Mouse (Mus musculus): ENCODE measurements around the gene Golgb1.

Gene Golgb1

DNA sequence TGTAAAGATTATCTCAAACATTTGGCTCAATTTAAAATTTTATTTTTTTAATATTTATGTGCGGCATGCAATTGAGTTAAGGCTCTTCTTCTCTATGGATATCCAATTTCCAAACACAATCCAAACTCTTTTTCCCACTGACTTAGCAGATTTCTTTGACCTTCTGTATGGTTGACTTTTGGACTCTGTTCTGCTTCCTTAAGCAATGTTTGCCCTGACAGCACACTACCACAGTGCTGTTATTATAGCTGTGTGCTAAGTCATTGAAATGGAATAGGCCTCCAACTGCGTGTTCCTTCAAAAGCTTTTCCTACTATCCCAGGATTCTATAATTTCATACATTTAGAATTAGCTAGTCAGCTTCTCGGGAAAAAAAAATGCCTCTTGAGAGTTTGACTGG, 68.7 kb downstream of the Golgb1 start:
- DNase-seq (ENCODE audit: low read depth, low spot score), result no peak

GRCm38 (mm10) chr16:36944895-36945424, 70.0 kb downstream of the Golgb1 start:
- no peak for DNase-seq (ENCODE audit: low read depth, low spot score)

- no peak for DNase-seq (ENCODE audit: low read depth, low spot score)
These were observed 71.7 kb downstream of the Golgb1 start for GRCm38 (mm10) chr16:36946459-36947159.

DNA sequence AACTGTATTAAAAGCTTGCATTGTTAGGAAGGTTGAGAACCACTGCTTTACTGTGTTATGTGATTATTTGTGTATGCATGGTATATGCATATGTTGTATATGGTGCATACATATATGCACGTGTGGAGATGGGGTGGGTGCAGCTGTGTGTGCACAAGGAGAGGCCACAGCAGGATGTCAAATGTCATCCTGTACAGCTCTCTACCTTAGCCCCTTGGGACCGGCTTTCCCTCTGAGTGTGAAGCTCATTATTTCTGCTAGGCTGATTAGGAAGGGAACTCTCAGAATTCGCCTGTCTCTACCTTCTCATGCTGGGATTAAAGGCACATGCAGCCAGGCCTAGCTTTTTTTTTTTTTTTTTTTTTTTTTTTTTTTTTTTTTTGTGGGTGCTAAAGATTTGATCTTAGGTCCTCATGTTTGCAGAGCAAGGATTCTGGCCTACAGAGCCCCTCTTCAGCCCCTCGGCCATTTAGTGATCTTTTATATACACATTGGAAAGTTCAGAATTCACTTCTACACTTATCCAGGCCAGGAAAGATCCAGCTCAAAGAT, 72.8 kb downstream of the Golgb1 start:
- DNase-seq (ENCODE audit: low read depth, low spot score), result no peak

DNA sequence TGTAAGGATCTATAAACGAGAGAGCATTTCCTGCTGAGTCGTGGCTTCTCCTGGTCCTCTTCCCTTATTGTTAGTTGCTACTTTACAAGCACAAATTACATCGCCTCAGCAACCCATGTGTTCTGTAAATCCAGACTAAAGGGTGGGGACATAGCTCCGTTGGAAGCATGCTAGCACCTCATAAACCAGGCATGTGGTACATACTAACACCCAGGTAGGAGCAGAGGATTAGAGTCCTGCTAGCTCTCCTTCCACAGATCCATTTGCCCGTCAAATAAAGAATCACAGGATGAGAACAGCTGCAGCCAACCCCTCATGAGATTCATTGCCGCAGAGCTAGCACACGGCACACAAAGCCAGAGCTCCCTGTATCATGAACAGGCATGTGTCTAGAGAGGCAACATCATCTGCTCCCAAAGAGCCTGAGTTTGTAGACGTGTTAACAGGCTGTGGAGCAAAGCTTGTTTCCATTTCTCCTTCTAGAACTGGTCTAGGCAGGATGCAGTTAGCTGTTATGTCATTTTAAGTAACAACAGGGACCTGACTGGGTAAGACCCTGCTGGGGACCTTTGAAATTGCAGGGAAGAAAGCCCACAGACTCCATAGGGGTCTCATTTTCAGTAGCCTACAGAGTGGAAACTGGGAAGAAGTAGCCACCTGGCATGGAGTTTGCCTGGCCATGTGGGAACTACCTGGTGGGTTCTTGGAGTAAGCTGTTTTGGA, 74.8 kb downstream of the Golgb1 start:
- DNase-seq (ENCODE audit: low read depth, low spot score), result no peak

DNA sequence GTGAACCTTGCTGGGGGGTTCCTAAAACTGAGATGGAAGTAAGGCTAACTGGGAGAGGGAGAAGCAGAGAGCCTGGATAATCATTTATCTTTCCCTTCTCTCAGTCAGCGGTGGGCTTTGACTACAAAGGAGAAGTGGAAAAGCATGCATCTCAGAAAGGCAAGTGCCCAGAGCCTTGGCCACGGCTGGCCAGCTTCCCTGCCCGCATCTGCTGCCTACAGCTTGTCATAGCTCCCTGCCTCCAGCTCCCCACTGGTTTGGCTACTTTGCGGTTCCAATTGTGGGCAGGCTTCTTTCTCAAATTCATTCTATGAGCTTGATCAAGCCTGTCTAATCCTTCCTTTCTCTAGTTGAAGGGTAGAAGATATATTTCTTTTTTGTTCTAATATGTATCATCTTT, 76.1 kb downstream of the Golgb1 start:
- no peak for DNase-seq (ENCODE audit: low read depth, low spot score)

- no peak for DNase-seq (ENCODE audit: low read depth, low spot score)
These were observed 80.2 kb downstream of the Golgb1 start for GRCm38 (mm10) chr16:36955106-36955505.

- no peak for DNase-seq (ENCODE audit: low read depth, low spot score)
These were observed 88.5 kb downstream of the Golgb1 start for GRCm38 (mm10) chr16:36963415-36963814.

- no peak for DNase-seq (ENCODE audit: low read depth, low spot score)
These were observed 104.2 kb downstream of the Golgb1 start for GRCm38 (mm10) chr16:36979127-36979526.

Data from brain, adult 2 months (tissue).